Mouse (Mus musculus) CD4-positive, CD25-positive, alpha-beta regulatory T cell, adult 9 weeks (primary cell): Measurements from ENCODE around the gene Olfr1415. TPM values are rescaled to one million over a fixed set of nuclear protein-coding genes. Genes with fewer than 3 reads are reported as not detected.

Experiments used
- polyA plus RNA-seq: library from polyadenylated mRNA; unstranded; fragments of 100-300 nt; shearing (Covaris generic); gene quantifications from one replicate; pipeline ENCODE4 v1.2.1, GENCODE M21; 2017

The Olfr1415 gene
- not detected for polyA plus RNA-seq

DNA sequence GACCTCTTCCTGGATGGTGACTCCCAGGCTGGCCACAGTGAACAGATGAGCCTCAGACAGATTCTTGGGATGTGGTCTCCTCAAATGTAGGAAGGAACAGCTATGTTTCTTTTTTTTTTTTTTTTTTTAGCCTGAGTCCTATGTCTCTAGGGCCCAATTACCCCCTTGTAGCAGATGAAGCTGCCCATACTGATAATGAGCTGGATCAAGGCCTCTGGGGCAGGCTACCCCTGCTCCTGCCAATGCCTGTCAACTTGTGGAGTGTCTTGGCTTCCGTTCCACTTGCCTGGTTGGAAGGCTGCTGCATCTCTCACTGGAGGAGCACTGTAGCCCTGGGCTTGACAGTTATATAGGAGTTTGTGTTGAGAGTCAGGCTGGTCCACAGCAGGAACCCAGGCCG lies at the start of gene Olfr1415:
Gene Olfr1415 (minus strand): TSS at position 101 of the 400 bp plus-strand sequence.

GRCm38 (mm10) chr1:92518561-92518960 lies 22.7 kb upstream of the Olfr1415 start, which contains the start of gene Olfr1414:
Gene Olfr1414 (minus strand): TSS chr1:92518661.

DNA sequence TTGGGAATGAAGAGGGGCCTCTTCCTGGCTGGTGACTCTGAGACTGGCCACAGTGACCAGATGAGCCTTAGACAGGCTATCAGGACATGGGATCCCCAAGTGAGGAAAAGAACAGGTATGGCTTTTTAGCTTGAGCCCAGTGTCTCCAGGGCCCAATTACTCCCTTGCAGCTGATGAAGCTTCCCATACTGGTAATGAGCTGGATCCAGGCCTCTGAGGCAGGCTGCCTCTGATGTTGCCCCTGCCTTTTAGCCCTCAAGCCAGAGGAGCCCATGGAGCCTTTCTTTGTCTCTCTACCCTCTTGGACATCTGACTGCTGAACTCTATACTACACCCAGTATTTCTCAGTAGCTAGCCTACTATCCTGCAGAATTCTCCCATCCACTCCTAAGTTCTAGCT lies 10.9 kb downstream of the Olfr1415 start, which contains the start of gene Olfr1416:
Gene Olfr1416 (minus strand): TSS at position 101 of the 400 bp plus-strand sequence.

DNA sequence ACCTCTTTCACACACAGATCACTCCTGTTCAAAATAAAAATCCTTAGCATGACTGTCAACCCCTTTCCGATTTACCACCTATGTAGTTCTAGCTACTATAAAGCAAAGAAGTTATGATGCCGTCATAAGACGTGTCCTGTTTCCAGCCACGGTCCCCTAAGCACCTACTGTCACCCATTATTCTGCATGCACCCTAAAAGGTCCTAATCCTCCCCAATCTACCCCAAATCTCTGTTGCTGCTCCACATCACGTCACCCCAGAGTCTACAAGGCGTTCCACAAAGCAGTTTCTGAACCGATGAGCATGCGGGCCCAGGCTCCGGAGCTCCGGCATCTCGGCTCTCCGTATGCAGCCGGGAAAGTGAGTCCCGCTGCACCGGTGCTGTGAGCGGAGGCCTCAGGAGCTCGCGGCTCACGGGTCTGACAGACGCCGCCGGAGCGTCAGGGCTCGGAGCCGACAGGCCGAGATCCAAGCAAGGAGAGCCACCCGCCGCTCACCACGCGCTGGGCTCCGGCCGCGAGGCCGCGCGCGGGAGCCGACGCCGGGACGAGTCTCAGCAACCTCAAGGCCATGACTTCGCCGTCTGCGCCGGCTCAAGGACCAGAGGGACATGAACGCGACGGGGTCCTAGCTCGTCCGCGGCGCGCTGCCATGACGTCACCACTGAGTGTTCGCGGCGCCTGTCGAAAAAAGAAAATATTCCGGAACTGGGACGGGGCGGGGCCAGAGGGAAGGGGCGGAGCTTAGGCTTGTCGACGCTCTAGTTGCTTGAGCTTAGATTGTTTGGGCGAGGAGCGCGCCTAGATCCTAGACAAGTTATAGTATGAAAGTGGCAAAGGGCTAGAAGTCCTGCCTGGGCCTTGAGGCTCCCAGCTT lies 22.5 kb downstream of the Olfr1415 start, which contains the start of gene Ndufa10:
Gene Ndufa10 (minus strand): TSS at position 696 of the 877 bp plus-strand sequence.

Other genes with a start within 250 kb of the Olfr1415 start
- 239 TPM for gene Ndufa10, start 22.2 kb downstream of the Olfr1415 start, polyA plus RNA-seq
- gene Olfr1416, start 11.0 kb downstream of the Olfr1415 start, polyA plus RNA-seq: not detected
- not detected for gene Olfr1414, start 22.6 kb upstream of the Olfr1415 start, polyA plus RNA-seq
- gene Olfr1413, start 75.2 kb upstream of the Olfr1415 start, polyA plus RNA-seq: not detected
- not detected for gene Olfr1412, start 89.7 kb upstream of the Olfr1415 start, polyA plus RNA-seq
- gene Olfr1411, start 98.3 kb upstream of the Olfr1415 start, polyA plus RNA-seq: not detected
- not detected for gene Olfr1410, start 109.7 kb upstream of the Olfr1415 start, polyA plus RNA-seq
- not detected for gene Olfr12, start 121.7 kb upstream of the Olfr1415 start, polyA plus RNA-seq
- gene Cops9, start 145.9 kb upstream of the Olfr1415 start, polyA plus RNA-seq: 271 TPM
- gene Otos, start 152.7 kb upstream of the Olfr1415 start, polyA plus RNA-seq: 1.7 TPM